Mouse (Mus musculus): ENCODE data around the gene Psmd12. TPM values are rescaled to one million over a fixed set of nuclear protein-coding genes. Genes with fewer than 3 reads are reported as not detected.

The Psmd12 gene
- polyA plus RNA-seq, 1 experiment from 2014 or later = 151 TPM

DNA sequence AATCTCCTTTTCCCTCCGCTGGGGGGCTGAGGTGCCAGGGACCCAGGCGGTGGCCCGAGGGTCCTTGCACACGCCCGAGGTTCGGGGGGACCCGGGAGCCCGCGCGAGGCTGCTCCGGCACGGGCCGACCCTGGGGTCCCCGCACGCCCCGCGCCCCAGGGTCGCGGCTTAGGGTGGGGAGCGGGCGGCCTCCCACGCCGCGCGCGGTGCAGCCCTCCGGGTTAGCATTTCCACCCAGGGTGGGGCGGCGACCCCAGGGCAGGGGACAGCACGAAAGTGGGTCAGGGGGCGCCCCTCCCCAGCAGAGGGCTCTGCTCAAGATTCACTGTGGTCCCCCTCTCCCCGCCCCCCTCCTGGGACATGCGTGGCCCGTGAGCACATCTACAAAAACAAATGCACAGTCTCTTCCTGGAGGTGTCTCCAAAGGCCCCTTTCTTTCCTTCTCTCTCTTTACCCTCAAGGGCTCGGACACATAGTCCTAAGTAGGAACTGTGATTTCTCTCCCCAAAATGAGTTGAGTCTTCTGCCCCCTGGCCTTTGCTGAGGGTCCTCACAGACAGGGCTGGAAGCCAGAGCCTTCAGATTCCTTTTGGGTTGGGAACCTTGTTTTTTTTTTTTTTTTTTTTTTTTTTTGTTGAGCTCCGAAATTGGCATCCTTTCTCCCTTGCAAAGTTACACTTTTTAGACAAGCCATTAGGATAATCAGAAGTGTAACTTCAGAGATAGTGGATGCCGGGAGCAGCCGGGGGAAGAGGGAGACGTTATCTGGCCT, 69.1 kb downstream of the Psmd12 start:
- TF ChIP-seq CTCF (IDR thresholded peaks at IDR 0.05; ENCODE audit: low read depth) = peak; percentile 32; the same call in 1 of the 2 replicates
- H3K27me3 ChIP-seq (ENCODE audit: insufficient read depth, low read length) = no peaks in the 10 kb centered on the region
- H3K9me3 ChIP-seq (replicated peaks; ENCODE audit: low read length) = no peaks in the 10 kb centered on the region
- H3K4me3 ChIP-seq (replicated peaks; ENCODE audit: low read depth, low read length) = peak overlapping the region; percentile 95
- DNase-seq (ENCODE audit: low spot score) (peak; percentile 32), ATAC-seq (replicated peaks; ENCODE audit: low FRiP score, low read depth) (no peak; the same call in none of the 2 replicates)
- 0 out of 2 replicates have a peak, but pooled peaks cover 9% of the 10 kb centered on the region for H3K36me3 ChIP-seq (ENCODE audit: insufficient read depth, low read length)
- 6% methylated on average over 35 of the region's 39 CpGs for WGBS
- H3K4me2 ChIP-seq (ENCODE audit: low read length) = peak overlapping the region; percentile 99
- H3K9ac ChIP-seq (ENCODE audit: low read depth, low read length) = peak overlapping the region; percentile 92
- H3K27ac ChIP-seq = peak overlapping the region; percentile 88
- H3K4me1 ChIP-seq (replicated peaks; ENCODE audit: insufficient read depth, low read length) = 0 out of 2 replicates have a peak, but pooled peaks cover 3% of the 10 kb centered on the region

Other genes with a start within 250 kb of the Psmd12 start
- gene Pitpnc1, start 8.8 kb upstream of the Psmd12 start, polyA plus RNA-seq (2015; fragmentation: Nextera tagmentation; extraction: Ambion mirVana) = 19.6 and 21.8 TPM in 2 replicates
- 11.7 and 12.3 TPM in 2 replicates for gene Helz, start 68.4 kb downstream of the Psmd12 start, polyA plus RNA-seq (2015; fragmentation: Nextera tagmentation; extraction: Ambion mirVana)
- gene Cacng1, start 237.0 kb downstream of the Psmd12 start, polyA plus RNA-seq (2015; fragmentation: Nextera tagmentation; extraction: Ambion mirVana) = 0.26 and 0.59 TPM in 2 replicates